Mouse (Mus musculus) CD8-positive naive resting alpha-beta T cell, adult 2 months (primary cell): ENCODE results near the gene Rnf169.
A peak's percentile ranks its signal among the peaks of the same experiment; 100 is the strongest.
"Not testable (repeated sequence)": the region's sequence is repeated elsewhere in the genome, so short reads cannot be mapped to it uniquely, and the experiment has no call there.

Experiments used
- DNase-seq, 2 experiments: peaks; one replicate each; pipeline ENCODE4 v3.0.0; 2022; ENCODE audit warnings: low read depth in 2 of 2, low spot score in 2 of 2

Rnf169 gene

GRCm38 (mm10) chr7:99979546-99980131 lies 609 bp downstream of the Rnf169 start:
- peak in 1 of 2 experiments; percentile 20 for DNase-seq

GRCm38 (mm10) chr7:99979081-99979480 lies 1.2 kb downstream of the Rnf169 start:
- DNase-seq: no peak

- DNase-seq: no peak
These were observed 2.2 kb downstream of the Rnf169 start for GRCm38 (mm10) chr7:99978041-99978440.

GRCm38 (mm10) chr7:99975819-99976575 lies 4.3 kb downstream of the Rnf169 start:
- DNase-seq: no peak

GRCm38 (mm10) chr7:99974208-99974970 lies 5.9 kb downstream of the Rnf169 start:
- DNase-seq: no peak

GRCm38 (mm10) chr7:99972912-99973311 lies 7.3 kb downstream of the Rnf169 start:
- DNase-seq: not testable (repeated sequence)

- DNase-seq: no peak
These were observed 8.3 kb downstream of the Rnf169 start for GRCm38 (mm10) chr7:99971926-99972325.

GRCm38 (mm10) chr7:99969151-99969550 lies 11.1 kb downstream of the Rnf169 start:
- DNase-seq: no peak

GRCm38 (mm10) chr7:99966011-99966721 lies 14.1 kb downstream of the Rnf169 start:
- no peak for DNase-seq

- no peak for DNase-seq
These were observed 15.0 kb downstream of the Rnf169 start for GRCm38 (mm10) chr7:99965020-99965841.

- no peak for DNase-seq
These were observed 16.9 kb downstream of the Rnf169 start for GRCm38 (mm10) chr7:99963237-99963860.

GRCm38 (mm10) chr7:99962536-99963236 lies 17.6 kb downstream of the Rnf169 start:
- DNase-seq: no peak

- DNase-seq: no peak
These were observed 18.7 kb downstream of the Rnf169 start for GRCm38 (mm10) chr7:99961518-99961917.

GRCm38 (mm10) chr7:99960571-99960970 lies 19.7 kb downstream of the Rnf169 start:
- not testable (repeated sequence) for DNase-seq

GRCm38 (mm10) chr7:99957226-99957965 lies 22.9 kb downstream of the Rnf169 start:
- DNase-seq: no peak

- no peak for DNase-seq
These were observed 24.2 kb downstream of the Rnf169 start for GRCm38 (mm10) chr7:99956095-99956494.

- no peak for DNase-seq
These were observed 26.0 kb downstream of the Rnf169 start for GRCm38 (mm10) chr7:99954212-99954611.

- DNase-seq: no peak
These were observed 26.7 kb downstream of the Rnf169 start for GRCm38 (mm10) chr7:99953442-99954098.
